In the genomic region with DNA sequence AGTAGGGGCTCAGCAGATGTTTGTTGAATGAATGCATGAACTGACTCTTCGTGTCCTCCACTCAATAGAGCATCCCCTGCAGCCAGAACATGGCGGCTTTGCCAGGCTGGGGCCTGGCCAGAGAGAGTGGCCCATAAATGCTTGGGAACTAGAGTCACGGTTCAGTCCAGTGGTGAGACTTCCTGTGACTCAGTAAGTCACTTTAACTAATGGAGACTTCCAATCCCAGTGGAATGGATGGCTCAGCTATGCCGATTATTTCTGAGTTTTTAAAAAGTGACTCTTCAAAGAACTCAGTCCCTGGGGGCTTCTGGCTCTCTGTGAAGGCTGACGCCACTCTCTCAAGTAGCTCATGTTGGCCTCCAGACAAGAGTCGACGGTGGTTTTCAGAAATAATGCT, we compare ENCODE assay signal across 25 mouse cellular contexts.
DNase-seq lines count a peak whose midpoint lies in the region; ATAC-seq and TF ChIP-seq lines count a peak whose summit lies in the region.
"Had no signal": no experiment of that assay in that cellular context is flagged by ENCODE, and none has a peak within 500 bp of the region (broad histone marks: within the 10 kb centered on the region; RNA-seq: fewer than 3 reads in every experiment).

No protein-coding gene starts in this region.

- no peaks in the 10 kb centered on the region for H3K9me3 ChIP-seq in kidney, embryonic 15.5 days (replicated peaks)
- H3K9me3 ChIP-seq in lung, postnatal 0 days (ENCODE audit: low read length), result no peaks in the 10 kb centered on the region
- H3K9me3 ChIP-seq: embryonic facial prominence, embryonic 10.5 days; embryonic facial prominence, embryonic 15.5 days; forebrain, embryonic 13.5 days; hindbrain, embryonic 13.5 days; limb, embryonic 13.5 days; midbrain, embryonic 13.5 days had no signal

- TF ChIP-seq EP300 in lung, postnatal 0 days (IDR thresholded peaks at IDR 0.05), result no peak

- H3K4me2 ChIP-seq in kidney, embryonic 15.5 days, result no peak overlapping the region
- H3K4me2 ChIP-seq in lung, postnatal 0 days (replicated peaks; ENCODE audit: low read depth, low read length), result no peak overlapping the region
- H3K4me2 ChIP-seq: embryonic facial prominence, embryonic 15.5 days; forebrain, embryonic 13.5 days; hindbrain, embryonic 13.5 days; limb, embryonic 13.5 days; liver, embryonic 11.5 days; midbrain, embryonic 13.5 days had no signal

- 66% methylated on average over 7 of the region's 7 CpGs for WGBS in kidney, embryonic 15.5 days
- whole genome bisulfite sequencing in lung, postnatal 0 days, result 62% methylated on average over 7 of the region's 7 CpGs

- H3K27ac ChIP-seq in kidney, embryonic 15.5 days, result 0 out of 2 replicates have a peak overlapping the region, but pooled peaks have one; percentile 20
- H3K27ac ChIP-seq in lung, postnatal 0 days (ENCODE audit: low read length), result no peak overlapping the region
- H3K27ac ChIP-seq: embryonic facial prominence, embryonic 15.5 days; forebrain, embryonic 13.5 days; hindbrain, embryonic 13.5 days; layer of hippocampus, adult 2 months; limb, embryonic 13.5 days; macrophage; midbrain, embryonic 13.5 days; stomach, postnatal 0 days had no signal

- H3K9ac ChIP-seq in kidney, embryonic 15.5 days, result no peak overlapping the region
- H3K9ac ChIP-seq in lung, postnatal 0 days (replicated peaks; ENCODE audit: low read depth), result no peak overlapping the region
- H3K9ac ChIP-seq: embryonic facial prominence, embryonic 15.5 days; forebrain, embryonic 13.5 days; hindbrain, embryonic 13.5 days; limb, embryonic 13.5 days; midbrain, embryonic 13.5 days had no signal

- H3K36me3 ChIP-seq in kidney, embryonic 15.5 days, result no peaks in the 10 kb centered on the region
- H3K36me3 ChIP-seq in lung, postnatal 0 days (ENCODE audit: insufficient read depth, low read length), result no peaks in the 10 kb centered on the region
- H3K36me3 ChIP-seq: embryonic facial prominence, embryonic 10.5 days; embryonic facial prominence, embryonic 15.5 days; hindbrain, embryonic 13.5 days; limb, embryonic 13.5 days; midbrain, embryonic 13.5 days had no signal

- ATAC-seq in kidney, embryonic 15.5 days (replicated peaks; ENCODE audit: low FRiP score), result no peak
- ATAC-seq in lung, postnatal 0 days, result no peak
- ATAC-seq: forebrain, embryonic 13.5 days; intestine, embryonic 16.5 days; midbrain, embryonic 13.5 days had no signal

- no peak for DNase-seq in kidney, postnatal 14 days
- DNase-seq in lung, postnatal 10 days, result peak; percentile 27
- DNase-seq in lung, postnatal 0 days (ENCODE audit: low spot score), result no peak
- DNase-seq in NIH3T3 (ENCODE audit: low read depth), result peak; percentile 65
- DNase-seq in skeletal muscle tissue, adult 2 months (ENCODE audit: low read depth, low spot score), result peak; percentile 6
- DNase-seq in layer of hippocampus, adult 18-20 months (ENCODE audit: low spot score in 2 of 2), result no peak
- DNase-seq: adrenal gland, adult 2 months; cerebellum, adult 8-10 months; cerebellum, postnatal 25 days; gastrocnemius, postnatal 10 days; right cerebral cortex, postnatal 14 days; thymus, adult 2 months; thymus, postnatal 36 days had no signal

- 0 out of 2 replicates have a peak, but pooled peaks cover 3% of the 10 kb centered on the region for H3K27me3 ChIP-seq in kidney, embryonic 15.5 days
- 0 out of 2 replicates have a peak, but pooled peaks cover 5% of the 10 kb centered on the region for H3K27me3 ChIP-seq in lung, postnatal 0 days (replicated peaks; ENCODE audit: insufficient read depth, low read length)
- H3K27me3 ChIP-seq: midbrain, embryonic 13.5 days had no signal

- peaks cover 67% of the 10 kb centered on the region for H3K4me1 ChIP-seq in kidney, embryonic 15.5 days
- no peaks in the 10 kb centered on the region for H3K4me1 ChIP-seq in lung, postnatal 0 days (ENCODE audit: insufficient read depth, low read depth, low read length)
- H3K4me1 ChIP-seq: embryonic facial prominence, embryonic 15.5 days; forebrain, embryonic 13.5 days; midbrain, embryonic 13.5 days had no signal

- TF ChIP-seq CTCF in lung, postnatal 0 days (IDR thresholded peaks at IDR 0.05), result no peak

- no peak overlapping the region for H3K4me3 ChIP-seq in kidney, embryonic 15.5 days (replicated peaks)
- H3K4me3 ChIP-seq in lung, postnatal 0 days (ENCODE audit: low read depth, low read length), result no peak overlapping the region
- H3K4me3 ChIP-seq: embryonic facial prominence, embryonic 10.5 days; embryonic facial prominence, embryonic 15.5 days; forebrain, embryonic 13.5 days; hindbrain, embryonic 13.5 days; layer of hippocampus, adult 2 months; limb, embryonic 13.5 days; midbrain, embryonic 13.5 days had no signal

Comparison
In these comparisons a context has a peak if more than half of its experiments do, and no peak if none do; other contexts are left out.
1. DNase-seq: peak in lung, postnatal 10 days (single experiment), NIH3T3 (single experiment) and skeletal muscle tissue, adult 2 months (single experiment); none in kidney, postnatal 14 days (single experiment), lung, postnatal 0 days (single experiment) and layer of hippocampus, adult 18-20 months (0 of 2).